8 mouse cellular contexts compared by ENCODE assay signal in the genomic region with DNA sequence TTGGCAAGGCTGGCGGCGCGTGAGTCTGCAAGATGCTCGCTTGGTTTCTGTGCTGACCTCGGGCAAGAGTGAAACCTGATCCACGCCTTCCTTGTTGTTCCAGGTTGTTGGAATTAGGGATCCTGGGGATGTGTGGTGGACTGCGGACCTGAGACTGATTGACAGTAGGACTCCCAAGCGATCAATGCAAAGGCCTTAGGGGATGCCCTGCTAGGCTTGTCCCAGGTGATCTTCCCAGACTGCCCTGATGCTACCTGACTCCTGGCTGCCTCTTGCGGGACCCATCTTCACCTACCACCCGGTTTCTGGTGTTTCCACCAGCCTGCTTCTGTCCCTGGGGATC. TPM values are rescaled to one million over a fixed set of nuclear protein-coding genes. Genes with fewer than 3 reads are reported as not detected.
DNase-seq lines count a peak whose midpoint lies in the region; ATAC-seq and TF ChIP-seq lines count a peak whose summit lies in the region.

No protein-coding gene starts in this region.

- TF ChIP-seq POLR2A in testis, adult 2 months (IDR thresholded peaks at IDR 0.05; ENCODE audit: control insufficient read depth, low read depth, low read length): no peak

- H3K36me3 ChIP-seq in testis, adult 2 months (ENCODE audit: control insufficient read depth, insufficient read depth, low read length): no peaks in the 10 kb centered on the region
- 0 out of 2 replicates have a peak, but pooled peaks cover 3% of the 10 kb centered on the region for H3K36me3 ChIP-seq in liver, embryonic 11.5 days (ENCODE audit: control insufficient read depth, insufficient read depth, low read length)
- no peaks in the 10 kb centered on the region for H3K36me3 ChIP-seq in stomach, postnatal 0 days (ENCODE audit: control insufficient read depth, insufficient read depth, low read length)

- H3K4me3 ChIP-seq in testis, adult 2 months (ENCODE audit: control insufficient read depth, low read depth, low read length): peak overlapping the region; percentile 92
- H3K4me3 ChIP-seq in liver, embryonic 11.5 days (ENCODE audit: low read depth, low read length): peak overlapping the region; percentile 92
- peak overlapping the region; percentile 98 for H3K4me3 ChIP-seq in stomach, postnatal 0 days (ENCODE audit: low read depth, low read length)

- no peak for TF ChIP-seq EP300 in stomach, postnatal 0 days (optimal IDR thresholded peaks at IDR 0.05)

- WGBS in liver, embryonic 11.5 days: 1% methylated on average over 10 of the region's 10 CpGs
- WGBS in stomach, postnatal 0 days: 2% methylated on average over 10 of the region's 10 CpGs

- H3K4me2 ChIP-seq in liver, embryonic 11.5 days: peak overlapping the region; percentile 84
- H3K4me2 ChIP-seq in stomach, postnatal 0 days (replicated peaks; ENCODE audit: low read depth): peak overlapping the region; percentile 76

- H3K4me1 ChIP-seq in testis, adult 2 months (ENCODE audit: control insufficient read depth, insufficient read depth, low read length): peaks cover 6% of the 10 kb centered on the region
- peaks cover 6% of the 10 kb centered on the region for H3K4me1 ChIP-seq in liver, embryonic 11.5 days (replicated peaks; ENCODE audit: control insufficient read depth, insufficient read depth, low read length)
- H3K4me1 ChIP-seq in stomach, postnatal 0 days (replicated peaks; ENCODE audit: control insufficient read depth, insufficient read depth): no peaks in the 10 kb centered on the region

- ATAC-seq in frontal cortex, adult (ENCODE audit: low TSS enrichment): peak; percentile 78
- peak; percentile 71 for ATAC-seq in liver, embryonic 11.5 days (replicated peaks; ENCODE audit: low FRiP score)
- no peak; the same call in 1 of the 2 replicates for ATAC-seq in stomach, postnatal 0 days (ENCODE audit: low FRiP score, low TSS enrichment)

- peak overlapping the region; percentile 94 for H3K9ac ChIP-seq in liver, embryonic 11.5 days (ENCODE audit: low read depth, low read length)
- H3K9ac ChIP-seq in stomach, postnatal 0 days (ENCODE audit: low read length): peak overlapping the region; percentile 97

- TF ChIP-seq CTCF in testis, adult 2 months (IDR thresholded peaks at IDR 0.05; ENCODE audit: control insufficient read depth, insufficient read depth, insufficient replicate concordance, low read depth, low read length): no peak
- no peak for TF ChIP-seq CTCF in stomach, postnatal 0 days (IDR thresholded peaks at IDR 0.05; ENCODE audit: low read depth)

- H3K27ac ChIP-seq in testis, adult 2 months (ENCODE audit: control insufficient read depth, insufficient read depth, low read depth, low read length): peak overlapping the region; percentile 37
- H3K27ac ChIP-seq in liver, embryonic 11.5 days (ENCODE audit: low read depth, low read length): no peak overlapping the region
- H3K27ac ChIP-seq in stomach, postnatal 0 days (replicated peaks): no peak overlapping the region

- DNase-seq in frontal cortex, postnatal 14 days (ENCODE audit: low spot score in 2 of 2): no peak
- DNase-seq in testis, postnatal 10 days (ENCODE audit: low spot score): no peak
- DNase-seq in liver, embryonic 11.5 days (ENCODE audit: low spot score): no peak
- no peak for DNase-seq in stomach, postnatal 0 days (ENCODE audit: low spot score)
- no peak for DNase-seq in adrenal gland, adult (ENCODE audit: inconsistent age in 2 of 2, low spot score in 1 of 2)
- no peak for DNase-seq in cerebellum, adult 18-20 months

- H3K9me3 ChIP-seq in liver, embryonic 11.5 days (ENCODE audit: control insufficient read depth, low read length): no peaks in the 10 kb centered on the region
- no peaks in the 10 kb centered on the region for H3K9me3 ChIP-seq in stomach, postnatal 0 days (ENCODE audit: control insufficient read depth, low read length)

- no peaks in the 10 kb centered on the region for H3K27me3 ChIP-seq in testis, adult 2 months (ENCODE audit: control insufficient read depth, insufficient read depth, low read length)
- no peaks in the 10 kb centered on the region for H3K27me3 ChIP-seq in liver, embryonic 11.5 days (replicated peaks; ENCODE audit: control insufficient read depth, insufficient read depth, low read length)
- H3K27me3 ChIP-seq in stomach, postnatal 0 days (ENCODE audit: control insufficient read depth, insufficient read depth, low read length): no peaks in the 10 kb centered on the region

RNA-seq across cellular contexts. Expression of gene Chmp2b, which starts 0.3 kb away (rescaled TPM):
- polyA plus RNA-seq in testis, adult 2 months (2012; rRNA removed): 24.9 and 25.4 TPM in 2 replicates
- polyA plus RNA-seq in liver, embryonic 11.5 days (2014; fragmentation: Nextera tagmentation; extraction: Ambion mirVana): 31.6 and 37.0 TPM in 2 replicates
- polyA plus RNA-seq in stomach, postnatal 0 days (2015; fragmentation: Nextera tagmentation; extraction: Ambion mirVana): 131 and 138 TPM in 2 replicates

RNA-seq across cellular contexts. Expression of gene Pou1f1, which starts 42.5 kb away (rescaled TPM):
- not detected in 2 replicates for polyA plus RNA-seq in testis, adult 2 months (2012; rRNA removed)
- polyA plus RNA-seq in liver, embryonic 11.5 days (2014; fragmentation: Nextera tagmentation; extraction: Ambion mirVana): not detected in 2 replicates
- polyA plus RNA-seq in stomach, postnatal 0 days (2015; fragmentation: Nextera tagmentation; extraction: Ambion mirVana): 0.10 and 0.11 TPM in 2 replicates
